Mouse (Mus musculus) left cerebral cortex, adult 6 months (tissue): Measurements from ENCODE around the gene Calm3. TPM values are rescaled to one million over a fixed set of nuclear protein-coding genes. Genes with fewer than 3 reads are reported as not detected.

ENCODE experiments used
- long read RNA-seq, 2 experiments: library from polyadenylated mRNA; unstranded; transcript quantifications; one replicate each; pipeline ENCODE4 v2.0.0; 2019 to 2020
- polyA plus RNA-seq: library from polyadenylated mRNA; unstranded; fragments of <200 nt; fragmentation: Nextera tagmentation; gene quantifications from 2 replicates; pipeline ENCODE4 v1.2.3, GENCODE M21; 2021

Calm3 gene
- polyA plus RNA-seq = 463 and 548 TPM in 2 replicates
- long read RNA-seq, experiment 1, transcript Calm3-201 (6 exons, 2,290 nt) = major isoform, 3,106 of 3,360 reads
- long read RNA-seq, experiment 1, partial matches to known transcripts = 76 of 3,360 reads
- long read RNA-seq, experiment 1, other reads (novel, unspliced or antisense) = 178 of 3,360 reads
- long read RNA-seq, experiment 2, transcript Calm3-201 (6 exons, 2,290 nt) = major isoform, 455 of 778 reads
- long read RNA-seq, experiment 2, partial matches to known transcripts = 31 of 778 reads
- long read RNA-seq, experiment 2, other reads (novel, unspliced or antisense) = 292 of 778 reads

GRCm38 (mm10) chr7:16924037-16924834 lies at the start of gene Calm3:
Gene Calm3, minus strand, starts transcription at chr7:16924114.

DNA sequence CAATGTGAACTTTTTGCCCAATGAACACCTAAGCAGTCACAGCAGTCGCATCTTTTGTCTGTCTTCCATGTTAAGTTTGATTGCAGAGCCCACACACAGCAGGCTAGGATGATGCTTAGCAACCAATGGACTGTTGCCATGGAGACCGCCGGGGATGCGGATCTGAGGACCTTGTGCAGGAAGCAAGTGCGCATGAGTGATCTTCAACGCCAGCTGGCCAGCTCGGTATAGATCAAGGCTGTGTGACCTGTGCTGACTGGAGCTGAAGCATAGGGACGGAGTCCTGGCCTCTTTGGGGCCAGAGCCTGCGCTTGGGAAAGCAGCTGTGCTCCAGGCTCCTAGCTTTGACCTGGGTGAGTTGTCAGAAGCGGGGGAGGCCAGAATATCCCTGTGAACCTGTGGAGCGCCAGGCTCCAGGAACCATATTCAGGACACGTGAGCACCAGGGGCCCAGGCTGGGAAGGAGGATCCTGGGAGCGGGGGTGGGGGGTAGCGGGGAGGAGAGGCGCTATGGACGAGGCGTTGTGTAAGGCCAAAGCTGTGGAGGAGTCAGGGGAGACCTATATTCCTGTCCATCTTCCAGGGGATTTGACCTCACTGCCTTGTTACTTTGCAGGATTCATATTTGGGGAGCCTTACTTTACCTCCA lies 35.7 kb upstream of the Calm3 start, which contains the start of gene Pnmal1:
TSS of gene Pnmal1 (plus strand) at position 141 of the 649 bp plus-strand sequence.

GRCm38 (mm10) chr7:16944061-16944807 lies 20.3 kb upstream of the Calm3 start, which contains the start of gene Pnmal2:
Gene Pnmal2, plus strand, starts transcription at chr7:16944682.

DNA sequence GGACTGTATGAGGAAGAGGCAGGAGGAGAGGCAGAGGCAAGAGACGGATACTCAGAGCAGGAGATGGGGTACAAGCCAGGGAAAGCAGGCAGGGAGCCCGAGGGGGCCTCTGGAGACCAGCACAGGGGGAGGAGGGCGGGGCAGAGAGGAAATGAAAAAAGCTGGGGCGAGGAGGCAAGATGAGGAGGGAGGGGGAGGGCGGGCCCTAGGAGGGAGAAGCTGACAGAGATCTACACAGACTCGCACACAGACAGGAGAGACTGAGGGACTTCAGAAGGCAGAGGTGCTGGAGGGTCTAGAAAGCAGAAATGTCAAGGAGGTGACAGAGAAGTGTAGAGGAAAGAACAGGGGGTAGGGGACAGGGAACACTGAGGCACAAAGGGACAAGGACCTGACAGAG lies 17.6 kb downstream of the Calm3 start, which contains the start of gene Ptgir:
TSS of gene Ptgir (plus strand) at position 210 of the 400 bp plus-strand sequence.

GRCm38 (mm10) chr7:16891641-16892351 lies 32.1 kb downstream of the Calm3 start, which contains the start of gene Gng8:
Gene Gng8, plus strand, starts transcription at chr7:16891786.

GRCm38 (mm10) chr7:16875310-16875325 lies 48.8 kb downstream of the Calm3 start, which contains the start of gene Dact3:
Gene Dact3, plus strand, starts transcription at chr7:16875317.

Other genes with a start within 250 kb of the Calm3 start
- gene Ceacam15, start 248.4 kb downstream of the Calm3 start, polyA plus RNA-seq = 0.18 TPM in 1 of 2 replicates, not detected in the other
- gene Ceacam9, start 202.2 kb downstream of the Calm3 start, polyA plus RNA-seq = 0.23 and 0.48 TPM in 2 replicates
- gene Ap2s1, start 185.7 kb downstream of the Calm3 start, polyA plus RNA-seq = 462 and 560 TPM in 2 replicates
- gene Slc1a5, start 142.8 kb downstream of the Calm3 start, polyA plus RNA-seq = 0.74 and 1.7 TPM in 2 replicates
- gene Strn4, start 108.2 kb downstream of the Calm3 start, polyA plus RNA-seq = 39.6 and 117 TPM in 2 replicates
- gene Fkrp, start 107.4 kb downstream of the Calm3 start, polyA plus RNA-seq = 22.6 and 23.2 TPM in 2 replicates
- 0.92 and 1.4 TPM in 2 replicates for gene Prkd2, start 81.2 kb downstream of the Calm3 start, polyA plus RNA-seq
- 11.7 and 14.8 TPM in 2 replicates for gene Dact3, start 48.8 kb downstream of the Calm3 start, polyA plus RNA-seq
- gene Gng8, start 32.3 kb downstream of the Calm3 start, polyA plus RNA-seq = 4.2 and 7.8 TPM in 2 replicates
- not detected in 2 replicates for gene Ptgir, start 17.6 kb downstream of the Calm3 start, polyA plus RNA-seq
- gene Pnmal2, start 20.6 kb upstream of the Calm3 start, polyA plus RNA-seq = 78.1 and 86.9 TPM in 2 replicates
- 54.7 and 66.6 TPM in 2 replicates for gene Pnmal1, start 35.6 kb upstream of the Calm3 start, polyA plus RNA-seq
- 12.2 and 12.7 TPM in 2 replicates for gene Gm42372, start 59.0 kb upstream of the Calm3 start, polyA plus RNA-seq
- gene Ccdc8, start 68.6 kb upstream of the Calm3 start, polyA plus RNA-seq = 0.26 and 0.40 TPM in 2 replicates
- gene Ppp5c, start 103.8 kb upstream of the Calm3 start, polyA plus RNA-seq = 143 and 174 TPM in 2 replicates
- 0.82 and 1.1 TPM in 2 replicates for gene Hif3a, start 138.3 kb upstream of the Calm3 start, polyA plus RNA-seq
- gene Psg16, start 149.9 kb upstream of the Calm3 start, polyA plus RNA-seq = 2.7 and 3.6 TPM in 2 replicates
- gene Ceacam3, start 226.2 kb upstream of the Calm3 start, polyA plus RNA-seq = not detected in 2 replicates